Mouse (Mus musculus) liver, postnatal 0 days (tissue): Measurements from ENCODE around the gene Slc1a4. TPM values are rescaled to one million over a fixed set of nuclear protein-coding genes. Genes with fewer than 3 reads are reported as not detected.
A peak's percentile ranks its signal among the peaks of the same experiment; 100 is the strongest.

ENCODE experiments used
- ATAC-seq: fragments of 200-750 bp; cut with Nextera tagmentation; 2 replicates; pipeline ENCODE4 v1.8.0; 2017; ENCODE audit warnings: mild to moderate bottlenecking, moderate library complexity
- DNase-seq: peaks from one replicate; pipeline ENCODE4 v3.0.0-alpha.2; 2016
- H3K27ac ChIP-seq: fragments of 300-500 bp; sonication (generic); 2 replicates; pipeline ENCODE4 v1.5.1; 2014; ENCODE audit warnings: antibody characterized with exemption, moderate library complexity, mild to moderate bottlenecking, low read depth
- H3K27me3 ChIP-seq: fragments of 300-500 bp; sonication (generic); 2 replicates; pipeline ENCODE4 v1.6.1; 2014; ENCODE audit warnings: low read length, control low read depth, mixed read lengths; ENCODE audit not compliant: insufficient read depth
- H3K36me3 ChIP-seq: fragments of 300-500 bp; sonication (generic); replicated peaks from 2 replicates; pipeline ENCODE4 v1.6.1; 2014; ENCODE audit warnings: mild to moderate bottlenecking, control low read depth, low read length, moderate library complexity, mixed read lengths; ENCODE audit not compliant: insufficient read depth
- H3K4me1 ChIP-seq: fragments of 300-500 bp; sonication (generic); 2 replicates; pipeline ENCODE4 v1.6.1; 2014; ENCODE audit warnings: antibody characterized with exemption, mild to moderate bottlenecking, control low read depth; ENCODE audit not compliant: insufficient read depth
- H3K4me2 ChIP-seq: fragments of 300-500 bp; sonication (generic); 2 replicates; pipeline ENCODE4 v1.6.1; 2014; ENCODE audit warnings: low read depth, mild to moderate bottlenecking, low read length, moderate library complexity, mixed read lengths
- H3K4me3 ChIP-seq: fragments of 300-500 bp; sonication (generic); 2 replicates; pipeline ENCODE4 v1.5.1; 2014; ENCODE audit warnings: low read depth, low read length
- H3K9ac ChIP-seq: fragments of 300-500 bp; sonication (generic); replicated peaks from 2 replicates; pipeline ENCODE4 v1.6.1; 2014; ENCODE audit warnings: mild to moderate bottlenecking, moderate library complexity
- H3K9me3 ChIP-seq: fragments of 300-500 bp; sonication (generic); 2 replicates; pipeline ENCODE4 v1.6.1; 2016; ENCODE audit warnings: mild to moderate bottlenecking, control low read depth, low read length, mixed read lengths
- CTCF ChIP-seq: sonication (generic); IDR thresholded peaks from 2 replicates; pipeline ENCODE4 v1.5.1; 2016; ENCODE audit warnings: antibody characterized with exemption, low read depth
- EP300 ChIP-seq: IDR thresholded peaks from 2 replicates; pipeline ENCODE4 v1.6.1; 2016; ENCODE audit warnings: antibody characterized with exemption, low read depth, mild to moderate bottlenecking
- WGBS: fragments of 180-500 bp; shearing (Covaris S2); extraction: QIAGEN DNeasy Blood & Tissue Kit; methylation state at CpG from one replicate; pipeline ENCODE4 v1.1.7; 2014; ENCODE audit not compliant: insufficient replicate concordance; 5-methylcytosine and 5-hydroxymethylcytosine counted together
- polyA plus RNA-seq: library from polyadenylated mRNA; unstranded; fragments of >200 nt; fragmentation: Nextera tagmentation; extraction: Ambion mirVana; gene quantifications from 2 replicates; pipeline ENCODE4 v1.2.1, GENCODE M21; 2015

The Slc1a4 gene
- polyA plus RNA-seq = 6.7 and 8.2 TPM in 2 replicates

DNA sequence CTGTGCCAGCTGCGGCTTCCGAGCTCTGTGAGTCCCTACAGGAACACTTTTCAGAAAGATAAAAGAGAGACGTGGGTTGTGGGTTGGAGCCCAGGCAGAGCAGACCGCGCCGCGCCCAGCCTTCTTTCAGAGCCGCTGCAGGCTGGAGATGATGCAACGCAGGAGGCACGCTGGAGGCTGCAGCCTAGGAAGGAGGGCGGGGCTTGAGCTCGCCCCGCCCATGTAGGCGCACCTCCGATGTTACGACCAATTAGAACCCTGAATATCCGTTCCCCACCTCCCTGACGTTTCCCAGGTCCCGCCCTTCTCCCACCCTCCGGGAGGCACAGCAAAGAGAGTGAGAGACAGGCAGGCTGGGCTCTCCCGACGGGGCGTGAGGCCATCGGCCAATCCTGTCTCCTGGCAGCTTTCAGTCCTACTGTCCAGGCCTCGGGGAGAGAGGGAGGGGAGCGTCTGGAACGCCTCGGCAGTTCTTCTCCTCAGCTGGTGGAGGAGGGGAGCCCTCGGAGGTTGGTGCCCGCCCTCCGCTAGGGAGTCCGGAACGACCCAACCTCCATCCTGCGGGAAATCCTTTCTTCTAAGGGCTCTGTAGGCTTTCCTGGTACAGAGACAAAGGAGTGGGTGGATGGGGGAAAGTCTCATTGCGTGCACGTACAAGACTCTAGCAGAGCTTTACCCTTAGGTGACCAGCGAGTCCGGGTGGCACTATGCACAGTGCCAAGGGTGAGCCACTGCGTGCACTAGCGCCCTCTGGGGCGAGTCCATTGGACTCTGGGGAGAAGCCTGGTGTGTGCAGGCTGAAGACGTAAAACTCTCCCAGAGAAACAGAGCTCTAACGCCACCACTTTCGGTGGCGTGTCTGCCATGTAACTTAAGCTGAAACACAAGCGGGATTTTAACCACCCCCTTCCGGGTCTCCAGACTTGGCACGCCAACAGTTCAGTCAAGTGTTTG, at the start of gene Slc1a4:
Gene Slc1a4, minus strand, starts transcription at position 153 of the 954 bp plus-strand sequence.
- H3K4me1 ChIP-seq = peaks cover 10% of the 10 kb centered on the region

DNA sequence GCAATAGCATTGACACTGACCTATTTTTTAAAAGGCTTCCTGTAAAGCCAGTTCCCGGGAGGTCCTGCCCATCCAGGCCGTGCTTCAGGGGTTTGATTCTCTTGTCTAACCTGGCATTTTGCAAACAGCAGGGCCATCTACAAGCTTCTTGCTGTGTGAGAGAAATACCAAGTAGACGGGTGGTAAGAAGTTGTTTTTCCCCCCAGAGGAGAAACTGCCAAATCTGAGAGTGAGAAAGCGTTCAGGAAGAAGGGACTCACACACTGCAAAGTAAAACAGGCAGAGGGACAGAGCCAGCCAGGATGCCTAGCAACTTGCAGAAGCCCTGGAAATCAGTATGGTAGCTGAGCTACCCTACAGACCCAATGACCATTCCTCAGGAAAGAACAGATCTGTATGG, 47.6 kb upstream of the Slc1a4 start:
- DNase-seq (no peak), ATAC-seq (no peak)
- Histone ChIP-seq H3K36me3 (no peaks in the 10 kb centered on the region), H3K9ac (no peak overlapping the region), H3K27me3 (no peaks in the 10 kb centered on the region), H3K4me1 (no peaks in the 10 kb centered on the region), H3K27ac (no peak overlapping the region), H3K4me2 (no peak overlapping the region), H3K4me3 (no peak overlapping the region), H3K9me3 (no peaks in the 10 kb centered on the region)
- TF ChIP-seq CTCF = no peak
- TF ChIP-seq EP300 = no peak
- 63% methylated on average over 4 of the region's 4 CpGs for WGBS

More for the DNA sequence above, at the start of gene Slc1a4:
- Histone ChIP-seq H3K9ac (peak within 1 kb of the TSS; percentile 74), H3K9me3 (no peaks in the 10 kb centered on the region), H3K27ac (peak within 1 kb of the TSS; percentile 96), H3K4me2 (peak within 1 kb of the TSS; percentile 95), H3K27me3 (no peaks in the 10 kb centered on the region), H3K36me3 (no peaks in the 10 kb centered on the region), H3K4me3 (peak within 1 kb of the TSS; percentile 62)
- ATAC-seq (peak; percentile 96), DNase-seq (peak; percentile 95)
- TF ChIP-seq CTCF = peak; percentile 94
- TF ChIP-seq EP300 = peak; percentile 57
- WGBS = under 1% methylated on average over 48 of the region's 48 CpGs

DNA sequence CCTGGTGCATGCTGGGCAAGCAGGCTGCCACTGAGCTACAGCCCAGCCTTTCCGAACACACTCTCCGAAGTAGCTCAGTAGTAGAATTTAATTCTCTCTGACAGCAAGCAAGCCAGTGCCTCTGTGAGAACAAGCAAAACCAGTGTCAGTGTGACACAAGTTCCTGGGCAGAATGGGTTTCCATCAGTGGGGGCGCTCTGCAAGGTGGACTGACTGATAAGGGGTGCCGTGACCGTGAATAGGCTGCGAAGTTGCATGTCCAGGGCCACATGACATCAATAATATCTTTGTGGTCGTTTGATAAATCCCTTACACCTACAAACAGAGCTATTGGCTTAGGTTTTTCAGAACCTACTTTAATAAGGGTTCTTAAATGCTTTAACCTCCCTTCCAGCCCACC, 44.1 kb upstream of the Slc1a4 start:
- no peak for TF ChIP-seq EP300
- no peak for TF ChIP-seq CTCF
- H3K9ac ChIP-seq = no peak overlapping the region
- no peaks in the 10 kb centered on the region for H3K36me3 ChIP-seq
- WGBS = 59% methylated on average over 7 of the region's 7 CpGs
- no peaks in the 10 kb centered on the region for H3K4me1 ChIP-seq
- no peak for ATAC-seq
- H3K27me3 ChIP-seq = no peaks in the 10 kb centered on the region
- no peaks in the 10 kb centered on the region for H3K9me3 ChIP-seq
- no peak overlapping the region for H3K27ac ChIP-seq
- H3K4me3 ChIP-seq = no peak overlapping the region
- no peak for DNase-seq
- H3K4me2 ChIP-seq = no peak overlapping the region

DNA sequence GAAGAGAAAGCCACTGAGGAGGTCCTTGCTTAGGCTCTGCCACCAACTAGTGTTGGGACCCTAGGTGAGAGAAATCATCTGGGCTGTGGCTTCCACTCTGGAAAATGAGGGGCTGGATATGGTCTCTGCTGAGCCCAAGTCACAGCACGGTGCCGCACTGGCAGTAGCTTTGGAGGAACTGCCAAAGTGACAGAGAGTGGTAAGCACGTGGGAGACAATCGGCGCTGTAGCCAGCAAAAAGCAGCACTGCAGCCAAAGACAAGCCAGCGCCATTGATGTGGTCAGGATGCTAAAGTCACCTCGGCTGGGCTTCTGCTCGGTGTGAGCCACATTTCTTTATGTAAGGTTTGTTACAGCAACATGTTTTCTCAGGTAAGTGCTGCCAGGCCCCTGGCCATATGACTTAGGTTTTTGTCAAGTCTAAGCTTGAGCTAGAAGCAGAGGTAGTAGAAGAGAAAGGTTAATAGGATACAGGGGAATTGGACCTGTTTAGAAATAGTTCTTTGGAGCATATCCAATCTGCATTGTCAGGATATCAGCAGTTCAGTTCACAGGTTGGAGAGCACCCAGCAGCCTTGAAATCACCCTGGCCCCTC, 40.2 kb upstream of the Slc1a4 start:
- H3K4me2 ChIP-seq = no peak overlapping the region
- no peaks in the 10 kb centered on the region for H3K36me3 ChIP-seq
- no peaks in the 10 kb centered on the region; the same call in 1 of the 2 replicates for H3K4me1 ChIP-seq
- ATAC-seq = no peak
- no peak overlapping the region for H3K9ac ChIP-seq
- no peaks in the 10 kb centered on the region for H3K9me3 ChIP-seq
- no peak overlapping the region for H3K4me3 ChIP-seq
- no peaks in the 10 kb centered on the region for H3K27me3 ChIP-seq
- WGBS = 73% methylated on average over 8 of the region's 8 CpGs
- DNase-seq = no peak
- TF ChIP-seq CTCF (no peak), EP300 (no peak)
- H3K27ac ChIP-seq = no peak overlapping the region

DNA sequence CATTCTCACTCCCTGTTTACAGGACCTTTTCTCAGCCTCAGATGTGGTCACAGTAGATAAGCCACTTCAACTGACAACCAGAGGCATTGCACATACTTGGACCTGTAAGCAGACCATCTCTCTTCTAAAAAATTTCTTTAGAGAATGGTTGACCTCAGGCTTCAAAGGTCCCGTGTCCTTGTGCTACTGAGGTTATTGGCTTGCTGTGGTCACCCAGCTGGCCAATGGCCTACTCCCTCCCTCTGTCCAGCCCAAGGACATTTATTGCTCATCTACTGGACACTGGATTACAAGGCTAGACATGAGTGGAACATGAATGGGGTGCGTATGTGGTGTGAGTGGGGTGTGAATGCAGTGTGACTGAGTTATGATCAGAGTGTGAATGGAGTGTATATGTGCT, 38.0 kb upstream of the Slc1a4 start:
- DNase-seq = no peak
- no peak overlapping the region for H3K4me3 ChIP-seq
- TF ChIP-seq CTCF (no peak), EP300 (no peak)
- no peak overlapping the region for H3K9ac ChIP-seq
- no peak overlapping the region for H3K4me2 ChIP-seq
- no peaks in the 10 kb centered on the region; the same call in 1 of the 2 replicates for H3K4me1 ChIP-seq
- no peaks in the 10 kb centered on the region for H3K9me3 ChIP-seq
- no peaks in the 10 kb centered on the region for H3K36me3 ChIP-seq
- ATAC-seq = no peak
- 74% methylated on average over 2 of the region's 2 CpGs for WGBS
- H3K27me3 ChIP-seq = no peaks in the 10 kb centered on the region
- H3K27ac ChIP-seq = no peak overlapping the region

DNA sequence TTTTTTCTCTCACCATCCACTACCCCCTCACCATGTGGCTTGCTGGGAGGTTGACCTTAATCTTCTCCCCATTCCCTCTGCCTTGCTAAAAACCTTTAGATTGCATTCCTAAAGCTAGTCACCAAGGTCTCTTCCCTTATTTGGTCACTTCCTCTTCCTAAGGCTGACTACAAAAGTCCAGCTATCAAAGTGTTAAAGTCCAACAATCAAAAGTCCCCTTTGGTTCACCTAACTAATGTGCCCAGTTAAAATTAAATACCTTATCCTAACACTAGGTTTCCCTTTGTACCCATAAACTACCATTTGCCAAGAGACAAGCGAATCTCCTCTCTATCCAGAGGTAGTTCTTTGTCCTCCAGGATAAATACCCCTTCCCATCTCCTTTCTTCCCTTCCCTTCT, 33.9 kb upstream of the Slc1a4 start:
- Histone ChIP-seq H3K36me3 (no peaks in the 10 kb centered on the region), H3K4me1 (no peaks in the 10 kb centered on the region; the same call in 1 of the 2 replicates)
- no peak for DNase-seq

More for the DNA sequence above, 33.9 kb upstream of the Slc1a4 start:
- H3K4me3 ChIP-seq = no peak overlapping the region
- H3K9ac ChIP-seq = no peak overlapping the region
- H3K4me2 ChIP-seq = no peak overlapping the region
- no peak for TF ChIP-seq CTCF
- no peak for TF ChIP-seq EP300
- H3K27ac ChIP-seq = no peak overlapping the region
- ATAC-seq = no peak
- no peaks in the 10 kb centered on the region for H3K27me3 ChIP-seq
- no peaks in the 10 kb centered on the region for H3K9me3 ChIP-seq
- 90% methylated on average over 1 of the region's 1 CpGs for WGBS
